Mouse (Mus musculus) MEL (cell line): ENCODE results near the gene Pgap1. TPM values are rescaled to one million over a fixed set of nuclear protein-coding genes. Genes with fewer than 3 reads are reported as not detected.
A peak's percentile ranks its signal among the peaks of the same experiment; 100 is the strongest.

Source experiments
- DNase-seq: peaks from one replicate; pipeline ENCODE4 v3.0.0; 2011; ENCODE audit warnings: low read depth, low spot score
- H3K27ac ChIP-seq: 2 replicates; pipeline ENCODE4 v1.5.1; 2012; ENCODE audit warnings: low read depth, mild to moderate bottlenecking, control low read depth, low read length, moderate library complexity; ENCODE audit not compliant: control insufficient read depth
- H3K27me3 ChIP-seq, 2 experiments: fragments of 150-350 bp in 1 of 2; sonication (generic) in 1 of 2; 2 replicates each; pipeline ENCODE4 v1.6.1; 2012; ENCODE audit warnings: low read length in 2 of 2, mild to moderate bottlenecking in 2 of 2, improper control_type of control experiment in 1 of 2, moderate library complexity in 1 of 2; ENCODE audit not compliant: insufficient read depth in 2 of 2, control insufficient read depth in 1 of 2
- H3K36me3 ChIP-seq, 2 experiments: 2 replicates each; pipeline ENCODE4 v1.6.1; 2012 to 2014; ENCODE audit warnings: low read length in 2 of 2, improper control_type of control experiment in 1 of 2, inconsistent platforms in 1 of 2, mild to moderate bottlenecking in 1 of 2; ENCODE audit not compliant: insufficient read depth in 2 of 2, control insufficient read depth in 1 of 2
- H3K4me1 ChIP-seq, 2 experiments: fragments of 150-350 bp in 1 of 2; sonication (generic) in 1 of 2; 2 replicates each; pipeline ENCODE4 v1.6.1; 2012; ENCODE audit warnings: low read length in 2 of 2, improper control_type of control experiment in 1 of 2, mild to moderate bottlenecking in 1 of 2; ENCODE audit not compliant: insufficient read depth in 2 of 2, control insufficient read depth in 1 of 2
- H3K4me3 ChIP-seq, 2 experiments: fragments of 150-350 bp in 1 of 2; sonication (generic) in 1 of 2; 2 replicates each; pipeline ENCODE4 v1.5.1; 2012; ENCODE audit warnings: low read depth in 2 of 2, low read length in 2 of 2, mild to moderate bottlenecking in 2 of 2, moderate library complexity in 2 of 2, control low read depth in 1 of 2, improper control_type of control experiment in 1 of 2; ENCODE audit not compliant: control insufficient read depth in 1 of 2, insufficient read depth in 1 of 2
- H3K79me2 ChIP-seq: 2 replicates; pipeline ENCODE4 v1.6.1; 2012; ENCODE audit warnings: mild to moderate bottlenecking, low read length, moderate library complexity; ENCODE audit not compliant: control insufficient read depth, poor library complexity, insufficient read depth
- H3K9ac ChIP-seq: 2 replicates; pipeline ENCODE4 v1.6.1; 2012; ENCODE audit warnings: low read depth, mild to moderate bottlenecking, control low read depth, low read length, moderate library complexity; ENCODE audit not compliant: control insufficient read depth, poor library complexity, severe bottlenecking
- H3K9me3 ChIP-seq: fragments of 150-350 bp; sonication (generic); replicated peaks from 2 replicates; pipeline ENCODE4 v1.6.1; 2012; ENCODE audit warnings: mild to moderate bottlenecking, low read length, improper control_type of control experiment, moderate library complexity; ENCODE audit not compliant: insufficient read depth
- CHD1 ChIP-seq: IDR thresholded peaks from 2 replicates; pipeline ENCODE4 v1.6.1; 2012; ENCODE audit warnings: low read depth, mild to moderate bottlenecking, inconsistent platforms, low read length, improper control_type of control experiment
- CHD2 ChIP-seq: IDR thresholded peaks from 2 replicates; pipeline ENCODE4 v1.6.1; 2011; ENCODE audit warnings: low read length, improper control_type of control experiment
- CTCF ChIP-seq, 3 experiments: IDR thresholded peaks in 2 of 3; conservative IDR thresholded peaks in 1 of 3; 2 replicates each; pipeline ENCODE4 v1.5.1; 2011 to 2012; ENCODE audit warnings: low read length in 3 of 3, low read depth in 2 of 3, mild to moderate bottlenecking in 2 of 3, improper control_type of control experiment in 1 of 3, inconsistent platforms in 1 of 3, mixed read lengths in 1 of 3, moderate library complexity in 1 of 3; ENCODE audit not compliant: control insufficient read depth in 1 of 3, insufficient read depth in 1 of 3, poor library complexity in 1 of 3, severe bottlenecking in 1 of 3
- EP300 ChIP-seq, 2 experiments: IDR thresholded peaks; 2 replicates each; pipeline ENCODE4 v1.6.1; 2011; ENCODE audit warnings: improper control_type of control experiment in 2 of 2, low read length in 2 of 2, low read depth in 1 of 2, mild to moderate bottlenecking in 1 of 2
- ETS1 ChIP-seq: IDR thresholded peaks from 2 replicates; pipeline ENCODE4 v1.6.1; 2012; ENCODE audit warnings: low read depth, mild to moderate bottlenecking, inconsistent platforms, low read length, improper control_type of control experiment, moderate library complexity
- GABPA ChIP-seq: IDR thresholded peaks from 2 replicates; pipeline ENCODE4 v1.6.1; 2012; ENCODE audit warnings: low read depth, mild to moderate bottlenecking, inconsistent platforms, low read length, improper control_type of control experiment, moderate library complexity
- HCFC1 ChIP-seq: IDR thresholded peaks from 2 replicates; pipeline ENCODE4 v1.6.1; 2012; ENCODE audit warnings: low read depth, mild to moderate bottlenecking, inconsistent platforms, low read length, improper control_type of control experiment, moderate library complexity
- JUND ChIP-seq: IDR thresholded peaks from 2 replicates; pipeline ENCODE4 v1.6.1; 2011; ENCODE audit warnings: low read depth, mild to moderate bottlenecking, improper control_type of control experiment, low read length
- KAT2A ChIP-seq: conservative IDR thresholded peaks from 2 replicates; pipeline ENCODE4 v1.6.1; 2012; ENCODE audit warnings: low read depth, low read length, improper control_type of control experiment, inconsistent platforms
- MAX ChIP-seq: IDR thresholded peaks from 2 replicates; pipeline ENCODE4 v1.6.1; 2011; ENCODE audit warnings: low read length, improper control_type of control experiment
- MXI1 ChIP-seq: IDR thresholded peaks from 2 replicates; pipeline ENCODE4 v1.6.1; 2011; ENCODE audit warnings: mild to moderate bottlenecking, low read depth, low read length, improper control_type of control experiment
- MYB ChIP-seq: IDR thresholded peaks from 2 replicates; pipeline ENCODE4 v1.6.1; 2011; ENCODE audit warnings: mild to moderate bottlenecking, low read depth, low read length, improper control_type of control experiment
- MYC ChIP-seq: IDR thresholded peaks from 2 replicates; pipeline ENCODE4 v1.6.1; 2011; ENCODE audit warnings: low read depth, mild to moderate bottlenecking, low read length, improper control_type of control experiment, moderate library complexity
- NRF1 ChIP-seq: IDR thresholded peaks from 2 replicates; pipeline ENCODE4 v1.6.1; 2014; ENCODE audit warnings: low read depth, mild to moderate bottlenecking, inconsistent platforms, low read length, improper control_type of control experiment, moderate library complexity; ENCODE audit not compliant: poor library complexity, insufficient read depth, severe bottlenecking
- POLR2AphosphoS2 ChIP-seq: IDR thresholded peaks from 2 replicates; pipeline ENCODE4 v1.6.1; 2011; ENCODE audit warnings: low read length, improper control_type of control experiment
- SIN3A ChIP-seq: IDR thresholded peaks from 2 replicates; pipeline ENCODE4 v1.6.1; 2012; ENCODE audit warnings: low read length, improper control_type of control experiment, inconsistent platforms
- TCF12 ChIP-seq: IDR thresholded peaks from 2 replicates; pipeline ENCODE4 v1.6.1; 2014; ENCODE audit warnings: low read depth, mild to moderate bottlenecking, inconsistent platforms, low read length, improper control_type of control experiment, moderate library complexity
- UBTF ChIP-seq: IDR thresholded peaks from 2 replicates; pipeline ENCODE4 v1.6.1; 2012; ENCODE audit warnings: low read depth, mild to moderate bottlenecking, inconsistent platforms, low read length, improper control_type of control experiment, moderate library complexity, borderline replicate concordance; ENCODE audit not compliant: insufficient read depth
- USF1 ChIP-seq: IDR thresholded peaks from 2 replicates; pipeline ENCODE4 v1.6.1; 2014; ENCODE audit warnings: low read depth, mild to moderate bottlenecking, inconsistent platforms, low read length, improper control_type of control experiment, moderate library complexity
- USF2 ChIP-seq, 2 experiments: IDR thresholded peaks; 2 replicates each; pipeline ENCODE4 v1.6.1; 2011 to 2012; ENCODE audit warnings: improper control_type of control experiment in 2 of 2, low read length in 2 of 2, borderline replicate concordance in 1 of 2, inconsistent platforms in 1 of 2, low read depth in 1 of 2, mild to moderate bottlenecking in 1 of 2; ENCODE audit not compliant: insufficient read depth in 1 of 2
- ZMIZ1 ChIP-seq: IDR thresholded peaks from 2 replicates; pipeline ENCODE4 v1.6.1; 2012; ENCODE audit warnings: low read depth, mild to moderate bottlenecking, inconsistent platforms, low read length, improper control_type of control experiment, moderate library complexity
- ZNF384 ChIP-seq: IDR thresholded peaks from 2 replicates; pipeline ENCODE4 v1.6.1; 2012; ENCODE audit warnings: low read depth, mild to moderate bottlenecking, inconsistent platforms, low read length, improper control_type of control experiment
- polyA plus RNA-seq, 2 experiments: library from polyadenylated mRNA; stranded (reverse) in 1 of 2; unstranded in 1 of 2; fragments of >175 nt in 1 of 2; fragments of >200 nt in 1 of 2; gene quantifications; 2 replicates each; pipeline versions ENCODE4 v1.2.1 to v1.2.4; 2012; ENCODE audit warnings: low replicate concordance in 2 of 2, low read depth in 1 of 2; ENCODE audit not compliant: insufficient read length in 2 of 2, insufficient read depth in 1 of 2, missing spikeins in 1 of 2
- total RNA-seq: library from RNA; depleted of rRNA; stranded (reverse); fragments of 300-350 nt; gene quantifications from 2 replicates; pipeline ENCODE4 v1.2.3, GENCODE M21; 2012

The Pgap1 gene
- total and polyA plus RNA-seq, 3 experiments, result not detected

- Histone ChIP-seq H3K9me3 (no peaks in the 10 kb centered on the region), H3K4me1 (no peaks in the 10 kb centered on the region; a peak in 1 of 4 replicates), H3K27ac (no peak overlapping the region), H3K4me3 (no peak overlapping the region), H3K9ac (no peak overlapping the region), H3K27me3 (peaks cover 0 to 4% of the 10 kb centered on the region in 2 experiments; a peak in 2 of 4 replicates), H3K36me3 (no peaks in the 10 kb centered on the region), H3K79me2 (peaks cover 2% of the 10 kb centered on the region; the same call in 1 of the 2 replicates)
- TF ChIP-seq MYB, result no peak
- TF ChIP-seq SIN3A, result no peak
- no peak for TF ChIP-seq ZNF384
- TF ChIP-seq USF2 (IDR thresholded peaks at IDR 0.05; ENCODE audit: borderline replicate concordance in 1 of 2, insufficient read depth in 1 of 2, low read depth in 1 of 2, low read length in 2 of 2), result no peak
- TF ChIP-seq ETS1, result no peak
- TF ChIP-seq JUND, result no peak
- TF ChIP-seq MAX, result no peak
- no peak for TF ChIP-seq TCF12
- TF ChIP-seq USF1, result no peak
- no peak for TF ChIP-seq GABPA
- DNase-seq, result no peak
These were observed 113.8 kb downstream of the Pgap1 start for GRCm38 (mm10) chr1:54443641-54444040.

- peak overlapping the region in 1 of 2 experiments; percentile 97; a peak in 2 of 4 replicates for H3K4me3 ChIP-seq
- DNase-seq, result no peak
- no peaks in the 10 kb centered on the region; a peak in 2 of 4 replicates for H3K4me1 ChIP-seq
- H3K36me3 ChIP-seq, result peaks cover 0 to 3% of the 10 kb centered on the region in 2 experiments; a peak in 2 of 4 replicates
- TF ChIP-seq NRF1, result no peak
- TF ChIP-seq USF1, result no peak
- no peaks in the 10 kb centered on the region; a peak in 1 of 4 replicates for H3K27me3 ChIP-seq
- no peaks in the 10 kb centered on the region for H3K9me3 ChIP-seq
- peaks cover 8% of the 10 kb centered on the region for H3K79me2 ChIP-seq
- no peak overlapping the region for H3K27ac ChIP-seq
- H3K9ac ChIP-seq, result peak overlapping the region; percentile 96
These were observed 118.4 kb downstream of the Pgap1 start for GRCm38 (mm10) chr1:54439080-54439476.

DNA sequence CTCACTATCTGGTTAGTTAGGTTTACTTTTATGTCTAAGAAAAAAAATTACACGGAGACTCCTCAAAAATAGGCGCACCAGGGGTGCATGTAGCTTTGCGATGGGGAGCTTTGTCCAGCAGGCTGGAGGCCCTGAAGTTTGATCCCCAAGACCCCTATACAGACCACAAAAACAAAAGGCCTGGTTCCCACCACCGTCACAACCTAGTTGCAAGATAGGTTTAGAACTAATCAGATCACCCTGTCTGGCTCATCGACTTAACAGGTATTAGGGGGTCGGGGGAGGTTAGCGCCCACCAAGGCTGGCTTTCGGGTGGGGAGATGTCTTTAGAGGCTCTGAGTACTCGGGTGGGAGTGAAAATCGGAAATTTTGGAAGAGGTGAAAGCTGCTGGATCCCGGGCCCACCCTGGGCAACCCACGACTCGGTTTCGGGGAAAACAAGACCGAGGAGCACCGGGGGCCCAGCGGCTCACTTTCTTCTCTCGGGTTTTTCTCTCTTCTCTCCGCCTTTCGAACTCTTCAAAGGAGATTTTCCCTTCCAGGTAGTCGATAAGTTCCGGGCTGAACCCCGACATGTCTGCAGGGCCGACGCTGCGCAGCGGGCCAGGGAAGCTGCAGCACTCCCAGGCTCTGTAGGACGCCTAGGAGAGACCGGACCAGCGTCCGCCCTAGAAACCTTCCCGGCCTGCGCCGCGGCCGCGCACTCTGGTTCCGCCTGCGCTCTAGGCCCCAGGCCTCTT is 119.0 kb downstream of the Pgap1 start, which contains the start of gene Gtf3c3:
Gene Gtf3c3 (minus strand): TSS at position 632 of the 740 bp plus-strand sequence.
- Histone ChIP-seq H3K9me3 (no peaks in the 10 kb centered on the region), H3K27ac (peak within 1 kb of the TSS; percentile 33; the same call in 1 of the 2 replicates), H3K9ac (peak within 1 kb of the TSS; percentile 96), H3K4me1 (no peaks in the 10 kb centered on the region; a peak in 2 of 4 replicates), H3K79me2 (peaks cover 8% of the 10 kb centered on the region), H3K4me3 (peak within 1 kb of the TSS; percentile 64 to 97), H3K27me3 (no peaks in the 10 kb centered on the region; a peak in 1 of 4 replicates), H3K36me3 (peaks cover 0 to 3% of the 10 kb centered on the region in 2 experiments; a peak in 3 of 4 replicates)
- DNase-seq, result peak; percentile 89
- TF ChIP-seq CTCF (IDR thresholded peaks at IDR 0.05 in 2 of 3, conservative IDR thresholded peaks at IDR 0.05 in 1 of 3; ENCODE audit: control insufficient read depth in 1 of 3, insufficient read depth in 1 of 3, low read depth in 2 of 3, low read length in 3 of 3, poor library complexity in 1 of 3, severe bottlenecking in 1 of 3), result peak in 1 of 3 experiments; percentile 11; a peak in 1 of 6 replicates
- no peak for TF ChIP-seq USF2 (IDR thresholded peaks at IDR 0.05; ENCODE audit: borderline replicate concordance in 1 of 2, insufficient read depth in 1 of 2, low read depth in 1 of 2, low read length in 2 of 2)
- TF ChIP-seq ZMIZ1, result 0 out of 2 replicates have a peak, but pooled peaks have one; percentile 35
- TF ChIP-seq POLR2AphosphoS2, result 0 out of 2 replicates have a peak, but pooled peaks have one; percentile 67
- TF ChIP-seq UBTF, result peak; percentile 68; the same call in 1 of the 2 replicates
- TF ChIP-seq HCFC1, result peak; percentile 87
- peak; percentile 70 for TF ChIP-seq TCF12
- TF ChIP-seq CHD1, result no peak
- no peak for TF ChIP-seq EP300 (IDR thresholded peaks at IDR 0.05; ENCODE audit: low read depth in 1 of 2, low read length in 2 of 2)
- TF ChIP-seq KAT2A, result no peak; the same call in 1 of the 2 replicates
- TF ChIP-seq MYB, result no peak
- peak; percentile 72 for TF ChIP-seq MXI1
- peak; percentile 62 for TF ChIP-seq SIN3A
- no peak for TF ChIP-seq MYC
- no peak for TF ChIP-seq CHD2
